Mouse (Mus musculus) CD8-positive naive resting alpha-beta T cell, adult 2 months (primary cell): ENCODE data around the gene Zfp661.
"Not testable (repeated sequence)": the region's sequence is repeated elsewhere in the genome, so short reads cannot be mapped to it uniquely, and the experiment has no call there.

Experiments used
- DNase-seq, 2 experiments: peaks; one replicate each; pipeline ENCODE4 v3.0.0; 2022; ENCODE audit warnings: low read depth in 2 of 2, low spot score in 2 of 2

Zfp661 gene

DNA sequence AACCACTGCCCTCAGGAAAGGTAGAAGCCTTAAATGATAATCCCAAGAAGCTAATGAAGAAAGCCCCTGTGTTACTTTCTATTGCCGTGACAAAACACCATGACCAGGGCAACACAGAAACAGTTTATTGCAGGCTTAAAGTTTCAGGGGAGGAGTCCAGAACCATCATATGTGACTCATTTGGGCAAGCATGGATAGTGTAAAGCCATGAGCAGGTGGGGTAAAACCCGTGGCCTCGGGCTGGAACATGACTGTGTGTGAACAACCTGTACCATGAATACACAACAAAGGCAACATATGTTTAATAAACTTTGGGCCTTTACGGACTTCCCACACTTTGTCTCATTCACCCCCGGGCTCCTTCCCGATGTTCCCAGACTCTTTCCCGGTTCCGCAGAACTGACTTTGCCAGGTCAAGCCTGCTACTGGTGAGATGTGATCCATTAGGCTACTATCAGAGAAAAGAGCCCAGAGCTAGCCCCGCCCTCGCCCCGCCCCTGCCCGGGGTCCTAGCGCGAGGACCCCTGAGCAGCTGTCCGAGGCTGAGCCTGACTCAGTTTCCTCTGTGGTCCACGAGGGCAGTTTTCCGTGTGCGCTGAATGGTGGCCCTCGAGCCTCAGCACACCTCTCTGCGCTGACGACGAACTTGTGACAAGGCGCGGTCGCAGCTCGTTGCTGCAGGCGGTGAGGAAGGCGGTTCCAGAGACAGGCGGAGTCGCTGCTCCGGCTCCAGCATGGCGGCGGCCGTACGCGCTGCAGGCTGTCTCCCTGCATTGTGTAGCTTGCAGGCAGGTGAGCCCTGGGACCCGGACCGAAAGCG is at the start of gene Zfp661, which contains the start of gene Mrps5:
Gene Zfp661 (minus strand): TSS at position 401 of the 820 bp plus-strand sequence.
Gene Mrps5 (plus strand): TSS at position 529 of the 820 bp plus-strand sequence.
- DNase-seq: peak; percentile 74 to 88

DNA sequence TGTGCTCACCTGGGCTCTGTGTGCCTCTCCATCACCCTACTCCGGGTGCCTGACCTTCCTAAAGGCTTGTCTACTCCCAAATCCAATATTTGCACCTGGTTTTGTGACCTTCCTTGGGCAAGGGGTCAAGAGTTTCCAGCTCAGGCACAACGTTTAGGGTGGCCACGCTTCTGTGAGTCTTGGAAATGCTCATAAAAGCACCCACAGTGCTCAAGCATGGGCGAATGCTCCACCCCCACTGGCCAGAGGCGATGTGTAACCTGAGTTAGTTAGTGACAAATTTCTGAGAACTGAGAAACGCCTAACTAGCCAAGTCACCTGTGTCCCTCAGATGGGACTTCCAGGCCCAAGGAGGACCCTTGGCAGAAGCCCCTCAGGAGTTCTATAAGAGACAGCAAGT is 48.7 kb upstream of the Zfp661 start:
- no peak for DNase-seq

DNA sequence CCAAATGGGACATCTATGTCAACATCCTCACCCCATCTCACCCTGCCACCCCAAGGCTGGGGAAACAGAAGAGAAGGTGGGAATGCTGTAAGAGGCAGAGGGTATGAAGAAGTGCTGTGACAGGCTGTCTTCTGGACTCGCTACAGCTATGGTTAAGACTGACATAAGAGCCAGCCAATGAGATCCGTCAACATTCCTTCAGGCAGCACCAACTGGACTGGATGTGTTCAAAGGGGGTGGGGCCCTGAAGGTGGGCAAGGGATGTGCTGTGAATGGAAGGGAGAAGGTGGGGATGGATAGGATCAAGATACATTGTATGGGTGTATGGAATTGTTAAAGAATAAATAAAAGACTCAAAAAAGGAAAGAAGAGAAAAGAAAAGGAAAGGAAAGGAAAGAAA is 45.7 kb upstream of the Zfp661 start:
- no peak for DNase-seq

DNA sequence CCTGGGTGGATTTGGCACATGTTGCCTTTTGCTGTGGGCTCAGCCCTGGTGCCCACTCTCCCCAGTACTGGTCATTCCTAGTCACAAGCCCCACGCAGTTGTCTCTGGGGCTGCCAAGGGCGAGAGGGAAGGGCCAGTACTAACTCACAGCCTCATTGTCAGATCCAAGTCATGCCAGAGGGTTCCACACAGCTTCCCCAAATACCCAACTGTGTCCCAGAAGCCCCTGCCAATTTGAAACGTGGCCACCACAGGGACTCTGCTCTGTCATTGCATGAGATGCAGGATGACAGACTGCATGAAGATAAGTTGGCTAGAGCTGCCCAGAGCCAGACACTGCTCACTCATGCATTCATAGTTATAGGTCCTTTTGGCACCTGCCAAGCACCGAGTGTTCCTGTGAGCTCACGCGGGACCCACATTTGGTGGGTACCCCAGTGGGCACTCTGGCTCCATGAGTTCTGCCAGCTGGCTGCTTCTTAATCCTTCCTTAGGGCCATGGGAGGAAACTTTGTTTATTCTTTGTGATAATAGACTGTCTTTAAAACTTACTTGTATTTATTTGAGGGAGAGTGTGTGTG is 41.2 kb upstream of the Zfp661 start:
- DNase-seq: no peak

DNA sequence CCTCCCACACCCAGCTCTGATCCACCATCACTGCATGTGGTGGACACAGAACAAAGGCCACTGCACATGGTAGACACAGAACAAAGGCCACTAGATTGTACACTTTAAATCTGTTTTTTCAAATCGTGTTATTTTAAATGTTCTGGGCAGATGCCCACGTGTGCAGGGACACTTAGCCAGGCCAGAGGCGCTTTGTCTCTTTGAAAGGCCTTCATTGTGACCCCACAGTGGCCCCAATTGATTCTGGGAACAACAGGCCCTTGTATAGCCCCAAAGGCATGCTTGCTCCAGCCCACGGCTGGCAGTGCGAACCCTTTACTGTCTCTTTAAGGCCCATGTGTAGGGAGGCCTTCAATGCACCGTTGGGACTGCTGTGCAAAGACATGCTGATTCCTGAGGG is 40.5 kb upstream of the Zfp661 start:
- DNase-seq: no peak

DNA sequence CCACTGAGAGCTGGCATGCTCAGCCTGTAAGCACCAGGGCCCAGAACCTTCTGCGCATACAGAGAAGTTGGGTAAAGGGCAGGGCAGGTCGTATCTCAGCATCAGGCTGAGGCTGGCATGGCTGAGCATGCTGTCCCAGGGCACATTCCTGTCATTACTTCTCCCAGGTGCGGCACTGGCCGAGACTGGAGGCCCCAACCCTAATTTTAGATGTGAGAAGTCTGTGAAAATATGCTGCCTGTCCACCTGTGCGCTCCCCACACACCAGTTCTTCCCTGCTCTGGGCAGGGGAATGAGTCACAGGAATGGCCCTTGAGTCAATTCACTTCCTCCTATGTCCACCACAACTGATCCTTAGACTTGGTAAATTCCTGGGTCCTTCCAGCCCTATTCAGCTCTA is 38.8 kb upstream of the Zfp661 start:
- DNase-seq: no peak

DNA sequence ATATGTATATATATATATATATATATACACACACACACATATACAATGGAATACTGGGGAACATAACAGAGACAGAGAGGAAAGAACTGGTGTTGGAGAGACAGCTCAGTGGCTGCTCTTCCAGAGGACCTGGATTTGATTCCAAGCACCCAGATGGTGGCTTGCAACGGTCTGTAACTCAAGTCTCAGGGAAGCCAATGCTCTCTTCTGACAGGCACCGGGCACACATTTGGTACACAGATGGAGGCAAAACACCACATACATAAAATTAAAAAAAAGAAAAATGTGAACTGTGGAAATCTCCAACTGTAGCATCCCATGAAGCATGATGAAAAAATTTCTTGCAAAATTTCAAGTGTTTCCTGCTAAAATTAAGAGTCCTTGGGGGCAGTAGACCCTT is 37.9 kb upstream of the Zfp661 start:
- no peak for DNase-seq

DNA sequence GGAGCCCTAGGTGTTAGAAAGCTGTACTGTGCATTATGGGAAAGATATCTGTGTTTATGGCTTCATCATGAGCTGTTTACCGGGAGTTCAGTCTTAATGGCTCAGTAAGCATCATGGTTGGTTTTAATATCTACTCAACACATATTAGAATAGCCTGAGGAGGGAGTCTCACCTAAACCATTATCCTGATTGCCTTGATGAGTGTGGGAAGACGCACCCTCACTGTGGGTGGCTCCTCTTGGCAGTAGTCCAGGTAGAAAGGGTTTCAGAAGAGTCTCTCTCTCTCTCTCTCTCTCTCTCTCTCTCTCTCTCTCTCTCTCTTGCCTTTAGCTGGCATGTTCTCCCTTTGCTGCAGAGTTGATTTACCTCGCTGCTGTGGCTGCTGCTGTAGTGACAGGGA is 35.2 kb upstream of the Zfp661 start:
- DNase-seq: no peak

DNA sequence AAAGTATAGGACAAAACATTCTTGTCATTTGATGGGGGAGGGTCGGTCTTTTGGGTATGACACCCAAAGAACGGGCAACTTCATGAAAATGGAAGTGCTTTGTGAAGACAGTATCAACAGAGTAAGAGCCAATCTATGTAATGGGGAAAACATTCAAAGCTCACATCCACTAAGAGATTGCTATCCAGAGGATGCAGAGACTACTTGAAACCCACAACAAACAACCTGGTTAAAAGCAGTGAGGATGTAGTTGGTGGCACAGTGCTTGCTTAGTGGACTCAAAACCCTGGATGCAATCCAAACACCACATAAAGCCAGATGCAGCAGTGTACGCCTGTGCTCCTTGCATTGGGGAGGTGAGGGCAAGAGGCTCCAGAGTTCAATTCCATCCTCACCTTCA is 32.4 kb upstream of the Zfp661 start:
- DNase-seq: peak in 1 of 2 experiments; percentile 21

DNA sequence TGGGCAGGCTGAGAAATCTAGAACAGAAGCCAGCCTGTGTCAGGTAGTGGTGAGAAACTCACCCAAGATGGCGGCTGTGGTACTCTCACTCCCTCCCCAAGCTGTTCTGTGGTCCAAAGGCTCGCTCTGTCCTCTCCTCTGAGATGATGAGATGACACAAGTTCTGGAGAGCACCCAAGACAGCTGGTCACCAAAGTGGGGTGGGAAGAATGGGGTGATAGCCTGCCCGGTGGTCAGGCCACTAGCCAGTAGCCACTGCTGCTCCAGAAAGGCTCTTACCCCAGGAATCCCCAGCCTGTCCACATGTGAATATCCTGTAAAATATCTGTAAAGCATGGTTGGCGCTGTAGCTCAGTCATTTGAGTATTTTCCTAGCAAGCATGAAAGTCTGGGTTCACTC is 25.4 kb upstream of the Zfp661 start:
- DNase-seq: no peak

DNA sequence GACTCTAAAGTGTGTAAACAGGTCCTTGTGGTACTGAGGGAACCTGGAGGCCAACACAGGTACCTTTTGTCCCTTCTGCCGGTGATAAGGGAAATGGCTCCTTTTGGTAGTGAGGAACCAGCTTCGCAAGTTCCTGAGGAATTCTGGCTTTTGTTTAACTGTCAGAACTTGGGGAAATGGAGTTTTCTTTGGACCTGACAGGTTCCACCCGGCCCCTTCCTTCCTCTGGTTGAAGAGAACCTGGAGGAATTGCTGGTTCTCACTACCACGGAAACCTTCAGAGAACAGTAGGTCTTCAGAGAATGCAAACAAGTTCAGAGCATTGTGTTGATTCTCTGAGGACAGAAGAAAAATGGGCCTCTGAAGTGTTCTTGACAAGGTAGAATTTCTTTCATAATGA is 24.5 kb upstream of the Zfp661 start:
- DNase-seq: no peak

DNA sequence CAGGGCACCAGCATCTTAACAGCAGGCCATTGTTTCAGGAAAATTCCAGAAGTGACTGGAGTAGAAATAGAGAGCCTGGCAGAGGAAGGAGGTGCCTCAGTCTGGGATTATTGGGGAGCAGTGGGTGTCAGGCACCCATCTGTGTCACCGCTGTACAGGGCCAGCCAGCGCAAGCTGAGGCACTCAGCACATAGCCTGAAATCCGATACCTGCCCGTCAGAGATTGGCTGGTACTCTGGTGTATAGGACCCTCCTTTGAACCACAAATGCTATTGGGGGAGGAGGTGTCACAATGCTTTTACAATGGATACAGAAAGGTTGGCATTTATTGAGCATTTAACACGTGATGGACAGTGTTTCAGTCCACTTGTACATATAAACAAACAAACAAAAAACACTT is 22.1 kb upstream of the Zfp661 start:
- no peak for DNase-seq

DNA sequence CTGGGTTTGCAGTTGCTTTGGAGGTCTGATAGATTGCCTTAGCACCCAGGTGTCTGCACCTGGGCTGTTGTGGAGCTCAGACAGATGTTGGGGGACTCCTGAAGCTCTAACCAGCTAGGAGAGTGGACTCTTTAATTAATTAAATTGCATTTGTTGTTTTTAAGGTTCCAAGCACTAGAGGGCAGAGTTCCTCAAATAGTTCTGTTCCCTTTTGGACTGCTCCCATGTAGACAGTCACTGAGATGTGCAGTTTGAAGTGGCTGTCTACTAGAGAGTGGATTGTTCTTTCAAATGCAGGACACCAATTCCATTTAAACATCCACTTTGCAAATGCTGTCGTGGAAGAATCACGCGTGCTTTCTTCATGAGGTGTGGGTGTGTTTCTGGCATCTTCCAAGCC is 21.3 kb upstream of the Zfp661 start:
- DNase-seq: peak in 1 of 2 experiments; percentile 21

DNA sequence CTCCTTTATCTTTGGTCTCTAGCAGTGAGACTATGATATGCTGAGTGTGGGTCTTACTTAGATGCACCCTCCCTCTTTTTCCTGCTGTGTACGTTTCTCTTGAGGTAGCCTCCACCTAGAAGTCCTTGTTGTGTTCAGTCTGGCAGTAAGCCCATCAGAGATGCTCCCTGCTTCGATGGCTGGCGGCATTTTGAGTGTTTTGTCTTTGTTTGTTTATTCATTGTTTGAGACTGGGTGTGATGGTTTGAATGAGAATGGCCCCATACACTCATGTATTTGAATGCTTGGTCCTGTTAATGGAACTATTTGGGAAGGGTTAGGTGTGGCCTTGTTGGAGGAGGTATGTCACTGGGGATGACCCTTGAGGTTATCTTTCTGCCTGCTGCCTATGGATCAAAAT is 18.3 kb upstream of the Zfp661 start:
- DNase-seq: no peak

DNA sequence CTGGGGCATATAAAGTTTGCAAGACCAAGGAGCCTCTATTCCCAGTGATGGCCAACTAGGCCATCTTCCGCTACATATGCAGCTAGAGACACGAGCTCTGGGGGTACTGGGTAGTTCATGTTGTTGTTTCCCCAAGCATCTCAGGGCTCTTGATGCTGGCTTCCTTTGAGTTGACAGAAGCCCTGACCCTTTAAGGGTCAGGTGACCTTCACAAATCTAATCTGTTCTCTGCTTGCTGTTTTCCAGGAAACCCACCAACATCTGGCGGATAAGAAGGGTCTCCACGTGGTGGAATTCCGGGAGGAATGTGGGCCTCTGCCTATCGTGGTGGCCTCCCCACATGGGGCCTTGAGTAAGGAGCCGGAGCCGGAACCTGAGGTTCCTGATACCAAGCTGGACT is 16.5 kb upstream of the Zfp661 start:
- not testable (repeated sequence) for DNase-seq

DNA sequence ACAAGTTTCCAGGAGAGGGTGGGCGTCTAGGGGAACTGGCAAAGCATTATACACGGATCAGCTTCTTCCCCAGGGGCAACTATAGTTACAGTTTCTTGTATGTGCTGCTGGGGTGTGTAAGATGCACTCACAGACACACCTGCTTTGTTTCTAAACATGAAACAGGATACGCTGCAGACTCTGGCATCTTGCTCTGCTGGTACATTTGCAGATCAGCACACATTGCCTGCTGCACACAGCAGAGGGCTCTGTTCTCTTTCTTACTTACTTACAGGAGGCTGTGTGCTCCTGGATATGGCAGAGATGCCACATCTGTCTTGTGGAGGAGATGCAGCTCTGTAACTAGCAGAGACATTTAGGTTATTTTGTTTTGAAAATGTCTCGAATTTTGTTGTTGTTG is 3.9 kb upstream of the Zfp661 start:
- peak; percentile 14 to 26 for DNase-seq

DNA sequence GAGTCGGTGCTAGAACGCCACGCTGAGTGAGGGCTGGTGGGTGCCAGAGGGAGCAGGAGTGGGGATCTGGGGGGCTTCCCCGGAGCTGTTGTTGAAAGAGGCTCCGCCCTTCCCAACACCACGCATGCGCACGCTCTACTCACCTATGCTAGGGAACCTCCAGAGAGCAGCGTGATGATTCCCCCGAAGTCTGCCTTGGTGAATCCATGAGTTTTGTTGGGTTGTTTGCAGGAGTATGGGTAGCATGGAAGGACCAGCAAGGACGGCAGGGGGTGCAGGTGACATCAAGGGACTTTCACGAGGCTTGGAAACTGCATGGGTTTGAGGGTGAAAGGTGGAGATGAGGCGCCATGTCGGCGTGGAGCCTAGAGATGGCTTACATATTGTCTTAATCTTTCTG is 3.3 kb upstream of the Zfp661 start:
- peak in 1 of 2 experiments; percentile 34 for DNase-seq

DNA sequence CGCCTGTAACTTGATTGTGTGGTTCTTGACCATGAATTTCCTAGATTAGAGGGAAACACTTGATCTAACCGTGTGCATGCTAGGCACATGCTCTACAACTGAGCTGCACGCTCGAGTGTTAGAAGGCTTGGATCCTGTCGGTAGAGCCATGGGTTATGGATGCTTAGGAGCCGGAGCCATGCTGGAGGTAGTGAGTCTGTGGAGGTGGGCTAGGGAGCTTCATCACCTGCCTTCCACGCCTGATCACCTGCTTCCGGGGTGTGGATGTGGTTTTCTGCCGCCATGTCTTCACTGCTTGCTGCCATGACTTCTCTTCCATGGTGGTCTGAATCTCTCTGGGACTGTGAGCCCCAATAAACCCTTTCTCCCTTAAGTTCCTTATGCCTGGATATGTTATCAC is 2.0 kb upstream of the Zfp661 start:
- no peak for DNase-seq

DNA sequence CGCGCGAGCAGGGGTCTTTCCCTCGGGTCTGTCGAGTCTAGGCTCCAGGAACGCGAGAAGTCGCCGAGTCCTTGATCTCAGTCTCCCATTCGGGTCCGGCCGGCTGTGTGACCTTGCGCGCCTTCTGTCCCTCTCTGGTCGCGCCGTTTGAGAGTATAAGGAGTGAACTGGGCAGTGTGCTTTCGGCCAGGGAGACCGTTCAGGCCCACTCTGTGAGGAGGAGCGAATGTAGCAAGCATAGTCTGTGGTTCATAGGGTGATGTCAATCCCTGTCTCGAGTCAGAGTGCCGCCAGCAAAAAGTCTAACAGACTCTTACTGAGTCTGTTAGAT is 585 bp upstream of the Zfp661 start:
- no peak for DNase-seq

DNA sequence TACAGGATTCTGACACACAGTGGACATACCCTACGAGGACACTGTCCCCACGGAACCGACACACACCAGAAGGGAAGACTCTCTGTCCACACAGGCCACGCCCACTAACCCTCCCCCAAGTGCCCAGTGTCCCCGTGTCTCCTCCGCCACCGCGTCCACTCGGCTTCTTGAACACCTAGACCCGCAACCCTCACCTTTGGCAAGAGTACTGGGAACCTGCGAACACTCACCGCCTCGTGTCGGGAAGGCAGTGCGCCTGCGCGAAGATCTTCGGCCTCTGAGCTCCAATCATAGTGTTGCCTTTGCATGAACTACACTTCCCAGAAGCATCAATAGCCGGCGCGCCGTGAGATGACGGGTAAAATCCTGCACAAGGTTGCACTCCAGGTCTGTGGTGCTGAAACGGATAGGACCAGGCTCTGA is 2.4 kb downstream of the Zfp661 start:
- DNase-seq: peak; percentile 81

DNA sequence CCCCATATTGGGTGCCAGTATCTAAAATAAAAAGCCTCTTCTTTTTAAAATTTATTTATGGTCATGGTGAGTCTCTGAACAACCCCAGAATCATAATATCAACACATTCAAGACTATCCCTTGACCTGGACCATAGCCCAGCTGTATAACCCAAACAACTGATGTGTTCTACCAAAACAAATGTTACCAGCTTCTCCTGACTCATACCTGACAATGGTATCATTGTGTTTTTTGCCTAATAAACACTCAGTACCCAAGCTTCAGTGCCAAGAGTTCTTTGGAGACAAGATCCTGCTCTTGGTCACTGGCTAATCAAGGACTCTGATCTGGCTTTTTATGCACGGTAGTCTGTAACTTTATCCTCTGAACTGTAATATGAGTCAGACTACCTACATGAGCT is 13.6 kb downstream of the Zfp661 start:
- no peak for DNase-seq

DNA sequence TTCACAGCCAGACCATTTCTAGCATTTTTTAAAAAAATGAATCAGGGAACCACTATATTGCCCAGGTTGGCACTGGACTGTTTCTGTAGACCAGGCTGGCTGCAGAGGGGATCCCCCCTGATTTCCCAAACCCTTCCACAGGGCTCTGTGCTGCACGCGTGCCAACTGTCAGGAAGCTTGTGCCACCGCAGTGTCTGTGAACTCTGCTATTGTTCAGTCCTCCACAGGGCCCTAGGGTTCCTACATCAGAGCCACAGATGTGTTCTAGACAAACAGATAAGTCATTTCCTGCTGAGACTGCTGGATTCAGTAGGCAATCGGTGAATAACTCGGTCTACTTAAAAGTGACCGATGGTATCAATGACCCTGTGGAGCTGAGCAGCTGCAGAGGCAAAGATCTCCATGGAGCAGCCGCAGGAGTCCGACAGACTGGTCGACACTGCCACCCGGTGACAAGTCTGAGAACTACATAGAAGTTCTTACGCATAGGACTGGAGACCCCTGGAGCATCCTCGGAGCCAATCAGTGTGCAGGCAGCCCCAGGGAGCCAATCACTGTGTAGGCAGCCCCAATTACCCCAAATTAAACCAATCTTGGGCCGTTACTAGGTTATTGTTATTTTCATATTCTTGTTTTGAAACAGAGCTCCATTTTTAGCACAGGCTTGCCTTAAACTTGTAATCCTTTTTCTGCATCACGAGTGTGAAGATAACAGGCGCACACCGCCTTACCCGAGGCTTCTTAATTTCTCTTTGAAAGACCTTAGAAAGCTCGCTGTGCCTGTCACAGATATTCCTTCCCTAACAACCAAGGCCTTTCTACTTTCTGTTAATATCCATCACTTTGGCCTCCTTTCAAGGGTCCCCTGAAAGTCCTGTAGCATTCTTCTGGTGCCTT is 27.6 kb downstream of the Zfp661 start:
- peak; percentile 47 to 64 for DNase-seq
